Mouse (Mus musculus) liver, embryonic 16.5 days (tissue): Measurements from ENCODE around the gene Mad2l1bp. TPM values are rescaled to one million over a fixed set of nuclear protein-coding genes. Genes with fewer than 3 reads are reported as not detected.

ENCODE experiments used
- ATAC-seq: fragments of 200-750 bp; cut with Nextera tagmentation; 2 replicates; pipeline ENCODE4 v1.8.0; 2017; ENCODE audit warnings: low read depth, mild to moderate bottlenecking, moderate number of reproducible peaks, moderate library complexity
- H3K27ac ChIP-seq: fragments of 300-500 bp; sonication (generic); 2 replicates; pipeline ENCODE4 v1.5.1; 2014; ENCODE audit warnings: mild to moderate bottlenecking, low read length
- H3K27me3 ChIP-seq: fragments of 300-500 bp; sonication (generic); 2 replicates; pipeline ENCODE4 v1.6.1; 2014; ENCODE audit warnings: low read depth, low read length, mixed read lengths; ENCODE audit not compliant: control insufficient read depth, insufficient read depth
- H3K36me3 ChIP-seq: fragments of 300-500 bp; sonication (generic); 2 replicates; pipeline ENCODE4 v1.6.1; 2014; ENCODE audit warnings: mild to moderate bottlenecking; ENCODE audit not compliant: control insufficient read depth, insufficient read depth
- H3K4me1 ChIP-seq: fragments of 300-500 bp; sonication (generic); 2 replicates; pipeline ENCODE4 v1.6.1; 2014; ENCODE audit warnings: low read depth, low read length, mixed read lengths; ENCODE audit not compliant: control insufficient read depth
- H3K4me2 ChIP-seq: fragments of 300-500 bp; sonication (generic); 2 replicates; pipeline ENCODE4 v1.6.1; 2014; ENCODE audit warnings: low read depth, low read length, mixed read lengths
- H3K4me3 ChIP-seq: fragments of 300-500 bp; sonication (generic); 2 replicates; pipeline ENCODE4 v1.5.1; 2014; ENCODE audit warnings: low read depth, mild to moderate bottlenecking, low read length
- H3K9ac ChIP-seq: fragments of 300-500 bp; sonication (generic); 2 replicates; pipeline ENCODE4 v1.6.1; 2014; ENCODE audit warnings: low read depth, low read length
- H3K9me3 ChIP-seq: fragments of 300-500 bp; sonication (generic); replicated peaks from 2 replicates; pipeline ENCODE4 v1.6.1; 2016; ENCODE audit warnings: low read length; ENCODE audit not compliant: control insufficient read depth
- WGBS: fragments of 180-500 bp; shearing (Covaris S2); extraction: QIAGEN DNeasy Blood & Tissue Kit; methylation state at CpG from one replicate; pipeline ENCODE4 v1.1.7; 2014; ENCODE audit not compliant: insufficient replicate concordance; 5-methylcytosine and 5-hydroxymethylcytosine counted together
- polyA plus RNA-seq: library from polyadenylated mRNA; unstranded; fragments of >200 nt; fragmentation: Nextera tagmentation; extraction: Ambion mirVana; gene quantifications from 2 replicates; pipeline ENCODE4 v1.2.1, GENCODE M21; 2015

The Mad2l1bp gene
- polyA plus RNA-seq, 1 experiment from 2014 or later = 43.3 TPM

- H3K27ac ChIP-seq = no peak overlapping the region
Measured at GRCm38 (mm10) chr17:46139872-46140271, 13.5 kb downstream of the Mad2l1bp start.

DNA sequence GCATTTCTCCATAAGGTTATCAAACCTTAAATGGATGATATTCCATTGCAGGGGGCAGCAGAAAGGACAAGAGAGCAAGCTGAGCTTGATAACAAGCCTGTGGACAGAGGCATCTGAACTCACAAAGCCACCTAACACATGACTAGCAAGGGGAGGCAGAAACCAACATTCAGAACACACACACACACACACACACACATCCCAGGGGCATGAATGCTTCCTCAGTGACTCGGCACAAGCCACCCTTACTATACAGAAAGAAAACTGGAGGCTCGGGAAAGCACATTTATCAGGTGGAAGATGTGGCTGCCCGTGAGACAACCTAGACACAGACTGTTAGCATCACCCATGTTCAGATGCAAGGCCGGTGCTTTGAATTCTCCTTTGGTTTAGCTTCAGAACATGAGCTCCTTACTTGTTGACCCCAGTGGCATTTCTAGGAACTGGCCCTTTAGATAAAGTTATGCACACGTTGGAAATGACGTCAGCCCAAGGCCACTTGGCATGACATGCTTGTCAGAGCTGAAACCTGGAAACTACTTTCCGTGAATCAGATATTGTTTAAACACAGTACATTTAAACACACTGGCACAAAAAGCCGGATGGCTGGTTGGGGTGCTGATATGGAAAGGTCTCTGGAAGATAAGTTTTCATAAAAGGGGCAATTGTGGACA, 14.7 kb downstream of the Mad2l1bp start:
- Histone ChIP-seq H3K9me3 (no peaks in the 10 kb centered on the region), H3K4me1 (peaks cover 9% of the 10 kb centered on the region), H3K27me3 (no peaks in the 10 kb centered on the region), H3K4me2 (no peak overlapping the region), H3K36me3 (no peaks in the 10 kb centered on the region), H3K27ac (no peak overlapping the region), H3K9ac (no peak overlapping the region), H3K4me3 (no peak overlapping the region)
- ATAC-seq = 0 out of 2 replicates have a peak, but pooled peaks have one; percentile 37
- WGBS = 27% methylated on average over 8 of the region's 8 CpGs

More at GRCm38 (mm10) chr17:46139872-46140271, 13.5 kb downstream of the Mad2l1bp start:
- peaks cover 21% of the 10 kb centered on the region for H3K4me1 ChIP-seq
- no peak overlapping the region for H3K4me2 ChIP-seq
- no peak for ATAC-seq
- H3K4me3 ChIP-seq = no peak overlapping the region
- no peaks in the 10 kb centered on the region for H3K9me3 ChIP-seq
- H3K9ac ChIP-seq = no peak overlapping the region
- H3K36me3 ChIP-seq = peaks cover 2% of the 10 kb centered on the region; the same call in 1 of the 2 replicates
- WGBS = 60% methylated on average over 3 of the region's 3 CpGs
- no peaks in the 10 kb centered on the region for H3K27me3 ChIP-seq

DNA sequence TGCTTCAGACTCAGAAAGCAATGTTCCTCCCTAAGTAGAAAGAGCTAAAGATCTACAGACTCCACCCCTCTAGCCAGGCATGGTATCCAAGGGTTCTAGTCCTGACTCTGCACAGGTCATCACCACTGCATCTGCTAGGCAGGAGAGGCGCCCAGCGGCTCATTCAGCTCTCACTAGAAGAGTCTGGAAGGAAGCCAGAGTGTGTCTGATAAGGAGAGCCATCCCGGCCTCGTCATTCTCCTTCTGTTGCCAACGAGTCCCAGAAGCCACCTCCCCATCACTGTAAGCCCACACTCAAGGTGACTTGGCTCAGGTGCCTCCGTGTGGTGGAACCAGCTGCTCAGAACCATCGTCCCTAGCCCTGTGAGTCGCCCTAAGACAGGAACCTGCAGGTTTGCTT, 20.5 kb downstream of the Mad2l1bp start:
- WGBS = 32% methylated on average over 8 of the region's 8 CpGs
- H3K36me3 ChIP-seq = 0 out of 2 replicates have a peak, but pooled peaks cover 4% of the 10 kb centered on the region
- ATAC-seq = peak; percentile 30; the same call in 1 of the 2 replicates
- no peaks in the 10 kb centered on the region for H3K4me1 ChIP-seq
- no peak overlapping the region for H3K27ac ChIP-seq
- no peak overlapping the region for H3K9ac ChIP-seq
- no peak overlapping the region for H3K4me3 ChIP-seq
- H3K9me3 ChIP-seq = no peaks in the 10 kb centered on the region
- no peak overlapping the region for H3K4me2 ChIP-seq
- H3K27me3 ChIP-seq = no peaks in the 10 kb centered on the region

DNA sequence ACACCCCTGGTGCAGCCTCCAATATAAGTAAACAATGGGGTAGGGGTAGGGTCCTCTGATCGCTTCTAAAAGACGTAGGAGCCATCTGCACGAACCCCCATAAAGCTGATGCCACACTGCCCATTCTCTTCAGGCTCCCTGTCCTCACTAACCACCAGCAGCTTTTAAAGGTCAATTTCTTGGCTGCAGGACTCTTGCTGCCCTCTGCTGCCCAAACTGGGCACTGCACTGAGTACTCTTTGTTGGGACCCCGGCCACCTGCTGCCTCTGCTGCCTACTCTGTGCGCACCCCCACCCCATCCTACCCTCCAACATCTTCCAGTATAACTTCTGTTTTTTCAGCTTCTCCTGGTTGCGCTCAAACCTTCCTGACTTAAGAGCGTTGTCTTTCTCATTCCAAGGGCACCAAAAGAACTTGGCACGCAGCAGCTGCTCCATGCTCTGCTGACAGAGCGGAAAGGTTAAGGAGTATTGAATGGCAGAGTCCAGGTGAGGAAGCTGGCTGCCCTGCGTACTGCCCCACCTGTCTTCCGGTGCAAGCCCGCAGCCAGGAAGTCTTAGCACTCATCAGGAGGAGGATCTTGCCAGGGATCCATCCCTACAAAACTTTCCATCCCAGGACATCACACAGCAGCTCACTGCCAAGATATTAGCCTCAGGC, 21.2 kb downstream of the Mad2l1bp start:
- H3K4me2 ChIP-seq = no peak overlapping the region
- H3K9me3 ChIP-seq = no peaks in the 10 kb centered on the region
- H3K36me3 ChIP-seq = peaks cover 4% of the 10 kb centered on the region; the same call in 1 of the 2 replicates
- H3K4me1 ChIP-seq = no peaks in the 10 kb centered on the region
- H3K27me3 ChIP-seq = no peaks in the 10 kb centered on the region
- H3K27ac ChIP-seq = no peak overlapping the region
- no peak for ATAC-seq
- H3K4me3 ChIP-seq = no peak overlapping the region
- H3K9ac ChIP-seq = no peak overlapping the region
- 16% methylated on average over 12 of the region's 12 CpGs for WGBS

DNA sequence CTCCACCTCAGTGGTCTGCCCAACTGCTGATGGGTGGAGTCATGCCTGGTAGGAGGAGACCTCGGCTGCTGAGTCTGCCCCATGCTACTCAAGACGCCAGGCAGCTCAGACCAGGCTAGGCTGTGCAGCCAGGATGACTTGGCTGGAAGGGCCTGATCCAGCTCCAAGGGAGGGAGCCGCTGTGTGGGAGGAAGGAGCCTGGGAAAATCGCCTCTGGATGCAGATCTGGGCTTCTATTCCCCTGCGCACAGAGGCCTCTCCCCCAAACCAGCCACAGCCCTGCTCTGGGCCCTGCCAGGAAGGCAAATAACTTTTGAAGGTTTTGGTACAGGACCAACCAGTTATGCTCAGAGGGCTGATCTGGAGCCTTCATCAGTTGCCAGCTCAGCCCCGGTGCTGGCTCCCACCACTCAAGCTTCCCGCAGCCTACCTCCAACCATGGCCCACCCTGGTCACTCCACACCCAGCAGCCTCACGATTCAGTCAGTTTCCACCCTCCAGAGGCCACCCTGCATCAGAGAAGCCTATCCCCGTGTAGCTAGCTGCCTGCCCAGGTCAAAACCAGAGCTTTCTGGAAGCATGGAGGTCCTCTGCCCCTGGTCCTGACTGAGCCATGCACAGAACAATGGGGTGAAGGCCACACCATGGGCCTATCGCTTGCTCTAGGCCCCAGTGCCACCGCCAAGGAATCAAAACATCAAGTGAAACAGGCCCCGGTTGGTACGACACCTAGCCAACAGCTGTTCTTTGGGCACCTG, 23.4 kb downstream of the Mad2l1bp start:
- ATAC-seq = no peak
- Histone ChIP-seq H3K36me3 (peaks cover 14% of the 10 kb centered on the region), H3K4me3 (no peak overlapping the region), H3K9ac (no peak overlapping the region), H3K27ac (no peak overlapping the region), H3K27me3 (no peaks in the 10 kb centered on the region), H3K4me2 (no peak overlapping the region), H3K9me3 (no peaks in the 10 kb centered on the region), H3K4me1 (no peaks in the 10 kb centered on the region)
- 69% methylated on average over 13 of the region's 13 CpGs for WGBS

DNA sequence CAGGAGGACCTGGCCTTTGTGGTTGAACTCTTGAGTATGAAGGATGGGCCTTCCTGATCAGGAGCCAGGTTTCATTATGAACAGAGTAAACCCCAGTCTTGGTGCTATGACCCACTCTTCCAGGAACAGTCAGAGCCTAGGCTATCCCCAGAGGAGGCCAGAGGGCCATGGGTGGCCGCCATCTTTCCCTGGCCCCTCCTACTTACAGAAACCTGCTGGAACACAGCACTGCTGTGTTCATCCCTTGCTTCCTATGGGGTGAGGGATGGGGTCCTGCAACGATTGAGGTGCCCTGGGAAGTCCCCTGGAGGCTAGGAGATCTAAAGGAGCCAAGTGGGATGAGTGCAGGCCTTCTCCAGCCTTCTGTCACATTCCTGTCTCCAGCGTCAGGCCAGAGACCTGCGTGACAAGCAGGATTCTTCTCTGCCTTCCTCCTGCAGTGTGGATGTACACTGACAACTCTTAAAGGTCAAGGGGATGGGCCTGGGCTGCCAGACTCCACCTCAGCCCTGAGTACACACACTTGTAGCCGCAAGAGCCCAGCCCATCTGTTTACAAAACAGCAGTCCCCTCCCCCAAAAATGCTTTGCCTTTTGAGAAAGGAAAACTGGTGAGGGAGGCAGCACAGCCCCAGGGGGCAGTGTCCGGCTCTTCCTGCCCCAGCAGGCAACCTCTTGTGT, 25.4 kb downstream of the Mad2l1bp start:
- no peak overlapping the region for H3K4me2 ChIP-seq
- ATAC-seq = no peak
- H3K9me3 ChIP-seq = no peaks in the 10 kb centered on the region
- no peak overlapping the region for H3K9ac ChIP-seq
- H3K4me1 ChIP-seq = no peaks in the 10 kb centered on the region
- H3K4me3 ChIP-seq = no peak overlapping the region
- no peaks in the 10 kb centered on the region for H3K27me3 ChIP-seq
- no peak overlapping the region for H3K27ac ChIP-seq
- 70% methylated on average over 6 of the region's 6 CpGs for WGBS
- peaks cover 27% of the 10 kb centered on the region for H3K36me3 ChIP-seq

- Histone ChIP-seq H3K4me3 (no peak overlapping the region), H3K36me3 (peaks cover 29% of the 10 kb centered on the region), H3K4me2 (no peak overlapping the region), H3K4me1 (no peaks in the 10 kb centered on the region), H3K9ac (no peak overlapping the region), H3K27me3 (no peaks in the 10 kb centered on the region), H3K27ac (no peak overlapping the region), H3K9me3 (no peaks in the 10 kb centered on the region)
- 81% methylated on average over 6 of the region's 6 CpGs for WGBS
- ATAC-seq = no peak
Measured at GRCm38 (mm10) chr17:46126608-46127007, 26.7 kb downstream of the Mad2l1bp start.

- Histone ChIP-seq H3K9me3 (no peaks in the 10 kb centered on the region), H3K27me3 (no peaks in the 10 kb centered on the region), H3K4me1 (no peaks in the 10 kb centered on the region), H3K4me2 (no peak overlapping the region), H3K9ac (no peak overlapping the region), H3K36me3 (peaks cover 29% of the 10 kb centered on the region), H3K27ac (no peak overlapping the region), H3K4me3 (no peak overlapping the region)
- no peak for ATAC-seq
- 82% methylated on average over 12 of the region's 12 CpGs for WGBS
Measured at GRCm38 (mm10) chr17:46123953-46124700, 29.2 kb downstream of the Mad2l1bp start.
